Mouse (Mus musculus): Measurements from ENCODE around the gene Nectin1. TPM values are rescaled to one million over a fixed set of nuclear protein-coding genes. Genes with fewer than 3 reads are reported as not detected.

The Nectin1 gene
- total and polyA plus RNA-seq, 3 experiments: 0.26 to 1.9 (median 1.8) TPM

DNA sequence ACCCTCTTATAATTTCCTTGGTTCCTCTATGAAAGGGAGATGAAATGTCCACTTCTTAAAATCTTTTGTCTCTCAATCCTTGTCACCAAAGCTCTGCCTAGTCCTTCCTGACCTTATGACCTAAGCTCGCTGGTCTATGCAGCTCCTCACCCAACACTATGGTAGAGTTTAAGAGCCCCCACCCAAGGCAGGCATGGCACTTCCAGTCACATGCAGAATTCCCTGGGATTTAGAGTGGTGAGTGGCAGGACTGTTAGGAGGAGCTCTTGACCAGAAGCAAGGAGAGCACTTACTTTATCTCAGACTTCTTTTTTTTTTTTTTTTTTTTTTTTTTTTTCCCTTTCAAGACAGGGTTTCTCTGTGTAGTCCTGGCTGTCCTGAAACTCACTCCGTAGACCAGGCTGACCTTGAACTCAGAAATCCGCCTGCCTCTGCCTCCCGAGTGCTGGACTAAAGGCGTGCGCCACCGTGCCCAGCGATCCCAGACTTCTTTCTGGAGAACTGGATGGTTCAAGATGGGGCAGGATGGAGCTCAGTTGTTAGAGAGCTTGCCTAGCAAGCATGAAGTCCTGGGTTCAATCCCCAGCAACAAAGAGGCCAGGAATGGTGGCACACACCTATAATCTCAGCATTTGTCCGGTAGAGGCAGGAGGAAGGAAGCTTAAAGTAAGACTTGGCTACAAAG lies 7.6 kb upstream of the Nectin1 start:
- Histone ChIP-seq H3K27ac (ENCODE audit: insufficient read depth, low read depth) (no peak overlapping the region), H3K4me1 (ENCODE audit: control insufficient read depth in 1 of 2, insufficient read depth in 2 of 2) (no peaks in the 10 kb centered on the region), H3K27me3 (replicated peaks) (peaks cover 80% of the 10 kb centered on the region), H3K36me3 (replicated peaks in 1 of 2; ENCODE audit: control insufficient read depth in 1 of 2, insufficient read depth in 1 of 2, low read length in 1 of 2) (no peaks in the 10 kb centered on the region), H3K79me2 (replicated peaks; ENCODE audit: control insufficient read depth, extremely low read depth, insufficient read depth, poor library complexity, severe bottlenecking) (no peaks in the 10 kb centered on the region), H3K9me3 (replicated peaks; ENCODE audit: low read length) (no peaks in the 10 kb centered on the region), H3K9ac (ENCODE audit: insufficient read depth, low read depth) (no peak overlapping the region), H3K4me2 (ENCODE audit: insufficient read depth, low read depth, poor library complexity, severe bottlenecking) (no peak overlapping the region), H3K4me3 (replicated peaks in 1 of 3; ENCODE audit: low read depth in 2 of 3, low read length in 2 of 3, poor library complexity in 1 of 3) (no peak overlapping the region)
- TF ChIP-seq MEF2A (IDR thresholded peaks at IDR 0.05; ENCODE audit: borderline replicate concordance, low read depth, low read length): no peak
- TF ChIP-seq JUN (IDR thresholded peaks at IDR 0.05; ENCODE audit: insufficient read depth, low read depth, low read length): no peak
- no peak for TF ChIP-seq RCOR1 (conservative IDR thresholded peaks at IDR 0.05; ENCODE audit: low read depth, low read length)
- no peak for TF ChIP-seq CHD2 (IDR thresholded peaks at IDR 0.05; ENCODE audit: low read length)
- TF ChIP-seq CHD1 (IDR thresholded peaks at IDR 0.05; ENCODE audit: low read depth, low read length): no peak
- in situ Hi-C loops (cut with MboI; ENCODE audit: low pct_ligation_motif_present, low pct_unique_long_range_greater_than_20kb, low sequenced_read_pairs) (loop anchor here (25.0 kb wide), 1 partner anchor 399 kb away; no protein-coding TSS in a partner anchor), dilution Hi-C loops (cut with MboI; ENCODE audit: extremely low pct_ligation_motif_present, extremely low pct_unique_long_range_greater_than_20kb, low sequenced_read_pairs) (no loop called here)
- DNase-seq (ENCODE audit: extremely low read depth): no peak

DNA sequence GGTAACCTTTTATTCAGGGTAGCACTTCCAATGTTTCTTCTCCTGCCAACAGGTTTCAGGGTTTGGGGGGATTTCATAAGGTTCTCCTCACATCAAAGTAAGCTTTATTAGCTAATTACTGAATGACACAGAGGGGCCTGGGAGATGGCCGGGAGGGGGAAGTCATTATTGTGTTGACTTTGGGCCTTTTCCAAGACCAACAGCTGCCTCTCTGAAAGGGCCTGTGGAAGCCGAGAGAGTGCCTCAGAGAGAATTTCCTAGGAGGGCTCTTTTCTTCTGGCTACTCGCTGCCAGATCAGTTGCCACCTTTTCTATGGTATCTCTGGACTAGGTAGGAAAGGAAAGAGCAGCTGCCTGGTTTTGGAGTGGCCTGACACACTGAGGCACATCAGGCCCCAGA lies 6.5 kb upstream of the Nectin1 start:
- no peak overlapping the region for H3K4me3 ChIP-seq (replicated peaks in 1 of 3; ENCODE audit: low read depth in 2 of 3, low read length in 2 of 3, poor library complexity in 1 of 3)
- DNase-seq (ENCODE audit: extremely low read depth): no peak
- dilution Hi-C loops (cut with MboI; ENCODE audit: extremely low pct_ligation_motif_present, extremely low pct_unique_long_range_greater_than_20kb, low sequenced_read_pairs): no loop called here
- in situ Hi-C loops (cut with MboI; ENCODE audit: low pct_ligation_motif_present, low pct_unique_long_range_greater_than_20kb, low sequenced_read_pairs): loop anchor here (25.0 kb wide), 1 partner anchor 400 kb away; no protein-coding TSS in a partner anchor
- no peak overlapping the region for H3K4me2 ChIP-seq (ENCODE audit: insufficient read depth, low read depth, poor library complexity, severe bottlenecking)
- no peaks in the 10 kb centered on the region for H3K79me2 ChIP-seq (replicated peaks; ENCODE audit: control insufficient read depth, extremely low read depth, insufficient read depth, poor library complexity, severe bottlenecking)
- no peak for TF ChIP-seq TBP (conservative IDR thresholded peaks at IDR 0.05; ENCODE audit: low read depth, low read length)
- TF ChIP-seq CTCF (conservative IDR thresholded peaks at IDR 0.05 in 1 of 2, IDR thresholded peaks at IDR 0.05 in 1 of 2; ENCODE audit: low read depth in 2 of 2, low read length in 2 of 2): no peak
- TF ChIP-seq E2F4 (IDR thresholded peaks at IDR 0.05; ENCODE audit: insufficient replicate concordance, low read depth, low read length): no peak
- no peak for TF ChIP-seq NRF1 (IDR thresholded peaks at IDR 0.05; ENCODE audit: low read depth, low read length)
- TF ChIP-seq POLR2A (IDR thresholded peaks at IDR 0.05; ENCODE audit: low read depth, low read length): no peak
- no peak for TF ChIP-seq MAX (IDR thresholded peaks at IDR 0.05; ENCODE audit: low read length)
- no peak for TF ChIP-seq ETS1 (conservative IDR thresholded peaks at IDR 0.05; ENCODE audit: low read depth, low read length)
- TF ChIP-seq TCF12 (IDR thresholded peaks at IDR 0.05; ENCODE audit: low read depth, low read length): no peak
- no peak for TF ChIP-seq ZKSCAN1 (IDR thresholded peaks at IDR 0.05; ENCODE audit: borderline replicate concordance, low read depth, low read length)
- no peak for TF ChIP-seq POLR2AphosphoS2 (IDR thresholded peaks at IDR 0.05; ENCODE audit: low read depth, low read length)
- TF ChIP-seq CHD2 (IDR thresholded peaks at IDR 0.05; ENCODE audit: low read length): no peak
- TF ChIP-seq MXI1 (IDR thresholded peaks at IDR 0.05; ENCODE audit: low read depth, low read length): no peak
- no peak for TF ChIP-seq MAFK (IDR thresholded peaks at IDR 0.05; ENCODE audit: insufficient replicate concordance, low read length)
- TF ChIP-seq SIN3A (IDR thresholded peaks at IDR 0.05; ENCODE audit: low read length): no peak
- H3K9ac ChIP-seq (ENCODE audit: insufficient read depth, low read depth): no peak overlapping the region
- no peaks in the 10 kb centered on the region for H3K4me1 ChIP-seq (ENCODE audit: control insufficient read depth in 1 of 2, insufficient read depth in 2 of 2)
- H3K9me3 ChIP-seq (replicated peaks; ENCODE audit: low read length): no peaks in the 10 kb centered on the region
- no peak overlapping the region for H3K27ac ChIP-seq (ENCODE audit: insufficient read depth, low read depth)
- H3K27me3 ChIP-seq (replicated peaks): peaks cover 78% of the 10 kb centered on the region
- H3K36me3 ChIP-seq (replicated peaks in 1 of 2; ENCODE audit: control insufficient read depth in 1 of 2, insufficient read depth in 1 of 2, low read length in 1 of 2): no peaks in the 10 kb centered on the region
